Mouse (Mus musculus): ENCODE data around the gene Dnmt3l. TPM values are rescaled to one million over a fixed set of nuclear protein-coding genes. Genes with fewer than 3 reads are reported as not detected.

Gene Dnmt3l
- polyA plus RNA-seq, 1 experiment from 2014 or later: not detected

DNA sequence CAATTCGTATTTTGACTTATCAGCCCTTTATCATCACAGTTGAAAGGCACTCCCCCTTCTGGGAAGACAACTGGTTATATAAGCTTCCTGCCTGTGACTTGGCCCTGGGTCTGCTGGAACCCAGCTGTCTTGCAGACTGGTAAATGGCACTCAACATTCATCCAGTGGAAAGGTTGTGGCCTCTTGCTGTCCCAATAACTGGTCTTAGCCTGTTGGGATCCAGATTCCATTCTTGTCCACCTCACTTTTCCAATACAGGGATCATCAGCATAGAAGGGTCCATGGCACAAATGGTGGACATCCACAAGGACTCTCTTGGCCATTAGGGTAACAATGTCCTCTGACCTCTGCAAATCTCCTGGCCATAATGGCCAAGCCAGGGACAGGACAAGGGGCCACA lies 42.3 kb downstream of the Dnmt3l start:
- no peak overlapping the region for H3K4me3 ChIP-seq (replicated peaks; ENCODE audit: low read depth, low read length)
- no peak for ATAC-seq (ENCODE audit: low FRiP score, low TSS enrichment)

DNA sequence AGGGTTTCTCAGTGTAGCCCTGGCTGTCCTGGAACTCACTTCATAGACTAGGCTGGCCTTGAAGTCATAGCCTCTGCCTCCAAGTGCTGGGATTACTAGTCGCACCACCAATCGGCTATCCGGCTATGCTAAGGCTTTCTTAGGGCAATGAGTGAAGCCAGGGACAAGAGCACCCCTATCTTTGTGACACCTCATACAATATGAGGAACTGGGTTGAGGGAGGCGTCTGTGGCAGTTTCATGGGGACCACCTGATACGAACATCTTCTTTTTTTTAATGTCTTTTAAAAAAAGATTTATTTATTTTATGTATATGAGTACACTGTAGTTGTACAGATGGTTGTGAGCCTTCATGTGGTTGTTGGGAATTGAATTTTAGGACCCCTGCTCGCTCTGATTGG lies 44.0 kb downstream of the Dnmt3l start:
- ATAC-seq (ENCODE audit: low FRiP score, low TSS enrichment): no peak
- 97% methylated on average over 6 of the region's 6 CpGs for WGBS

More for the DNA sequence above, 42.3 kb downstream of the Dnmt3l start:
- no peaks in the 10 kb centered on the region for H3K27me3 ChIP-seq (ENCODE audit: control insufficient read depth, insufficient read depth, low read length)
- no peaks in the 10 kb centered on the region for H3K9me3 ChIP-seq (ENCODE audit: control insufficient read depth, low read length)
- WGBS: 60% methylated on average over 1 of the region's 1 CpGs
- H3K27ac ChIP-seq (replicated peaks; ENCODE audit: low read depth, low read length): no peak overlapping the region
- no peaks in the 10 kb centered on the region for H3K4me1 ChIP-seq (ENCODE audit: control insufficient read depth, insufficient read depth, low read length)
- no peak overlapping the region for H3K9ac ChIP-seq (replicated peaks; ENCODE audit: low read length)
- H3K36me3 ChIP-seq (ENCODE audit: control insufficient read depth, insufficient read depth, low read length): no peaks in the 10 kb centered on the region
- H3K4me2 ChIP-seq (ENCODE audit: low read length): no peak overlapping the region
- DNase-seq: no peak

DNA sequence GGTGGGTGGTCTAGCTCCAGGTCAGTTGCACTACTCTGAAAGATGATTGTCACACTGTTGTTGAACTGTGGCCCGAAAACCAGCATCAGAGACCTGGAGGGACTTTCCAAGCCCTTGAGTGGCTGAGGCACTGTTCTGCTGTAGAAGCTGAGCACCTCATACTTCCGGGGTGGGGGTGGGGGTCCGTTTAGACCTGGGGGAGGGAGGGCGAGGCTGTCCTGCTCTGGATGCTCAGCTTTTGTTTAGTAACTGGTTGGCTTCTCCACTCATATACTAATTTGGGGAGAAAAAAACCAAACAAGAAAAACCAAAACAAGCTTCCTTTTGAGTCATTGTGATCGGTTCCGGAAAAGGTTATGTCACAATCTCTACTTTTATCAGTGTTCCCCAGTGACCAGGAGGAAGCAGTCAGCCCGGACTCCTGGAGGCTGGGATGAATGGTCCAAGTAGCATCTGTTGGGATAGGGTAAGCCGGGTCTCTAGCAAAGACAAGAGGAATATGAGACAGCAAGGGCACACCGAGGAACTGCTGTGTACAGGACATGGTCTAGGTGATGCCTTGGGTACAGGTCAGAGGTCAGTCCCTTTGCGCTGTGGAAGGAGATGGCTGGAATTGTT lies 44.8 kb downstream of the Dnmt3l start:
- 84% methylated on average over 10 of the region's 10 CpGs for WGBS
- no peak for DNase-seq
- Histone ChIP-seq H3K27ac (replicated peaks; ENCODE audit: low read depth, low read length) (no peak overlapping the region), H3K9me3 (ENCODE audit: control insufficient read depth, low read length) (no peaks in the 10 kb centered on the region), H3K4me1 (ENCODE audit: control insufficient read depth, insufficient read depth, low read length) (no peaks in the 10 kb centered on the region), H3K27me3 (ENCODE audit: control insufficient read depth, insufficient read depth, low read length) (no peaks in the 10 kb centered on the region), H3K4me2 (ENCODE audit: low read length) (no peak overlapping the region), H3K9ac (replicated peaks; ENCODE audit: low read length) (no peak overlapping the region), H3K4me3 (replicated peaks; ENCODE audit: low read depth, low read length) (no peak overlapping the region), H3K36me3 (ENCODE audit: control insufficient read depth, insufficient read depth, low read length) (no peaks in the 10 kb centered on the region)
- no peak; the same call in 1 of the 2 replicates for ATAC-seq (ENCODE audit: low FRiP score, low TSS enrichment)

More for the DNA sequence above, 44.0 kb downstream of the Dnmt3l start:
- H3K36me3 ChIP-seq (ENCODE audit: control insufficient read depth, insufficient read depth, low read length): no peaks in the 10 kb centered on the region
- H3K27ac ChIP-seq (replicated peaks; ENCODE audit: low read depth, low read length): no peak overlapping the region
- H3K9me3 ChIP-seq (ENCODE audit: control insufficient read depth, low read length): no peaks in the 10 kb centered on the region
- no peaks in the 10 kb centered on the region for H3K4me1 ChIP-seq (ENCODE audit: control insufficient read depth, insufficient read depth, low read length)
- no peaks in the 10 kb centered on the region for H3K27me3 ChIP-seq (ENCODE audit: control insufficient read depth, insufficient read depth, low read length)
- no peak for DNase-seq
- no peak overlapping the region for H3K4me3 ChIP-seq (replicated peaks; ENCODE audit: low read depth, low read length)
- H3K9ac ChIP-seq (replicated peaks; ENCODE audit: low read length): no peak overlapping the region
- H3K4me2 ChIP-seq (ENCODE audit: low read length): no peak overlapping the region

DNA sequence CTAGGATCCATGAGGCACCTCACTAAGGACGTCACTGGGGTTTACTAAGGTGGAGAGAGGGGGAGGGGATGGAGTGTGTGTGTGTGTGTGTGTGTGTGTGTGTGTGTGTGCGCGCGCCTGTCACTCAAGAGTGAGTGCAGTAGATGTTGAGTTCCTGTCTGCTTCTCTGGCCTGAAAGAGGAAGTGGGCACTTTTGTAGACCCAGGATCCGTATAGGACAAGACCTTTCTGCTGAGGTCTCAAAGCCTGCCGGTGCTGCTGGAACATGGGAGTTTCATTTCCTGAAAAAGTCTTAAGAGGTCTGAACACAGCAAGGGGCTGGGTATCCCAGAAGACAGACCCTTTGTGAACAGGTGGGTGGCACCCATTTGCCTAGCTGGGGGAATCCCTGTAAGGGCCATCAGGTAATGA lies 45.4 kb downstream of the Dnmt3l start:
- H3K36me3 ChIP-seq (ENCODE audit: control insufficient read depth, insufficient read depth, low read length): no peaks in the 10 kb centered on the region
- no peak overlapping the region for H3K4me3 ChIP-seq (replicated peaks; ENCODE audit: low read depth, low read length)
- H3K4me2 ChIP-seq (ENCODE audit: low read length): no peak overlapping the region
- no peaks in the 10 kb centered on the region for H3K9me3 ChIP-seq (ENCODE audit: control insufficient read depth, low read length)
- WGBS: 82% methylated on average over 6 of the region's 6 CpGs
- H3K4me1 ChIP-seq (ENCODE audit: control insufficient read depth, insufficient read depth, low read length): no peaks in the 10 kb centered on the region
- H3K27me3 ChIP-seq (ENCODE audit: control insufficient read depth, insufficient read depth, low read length): no peaks in the 10 kb centered on the region
- no peak for DNase-seq
- H3K27ac ChIP-seq (replicated peaks; ENCODE audit: low read depth, low read length): no peak overlapping the region
- no peak for ATAC-seq (ENCODE audit: low FRiP score, low TSS enrichment)
- H3K9ac ChIP-seq (replicated peaks; ENCODE audit: low read length): no peak overlapping the region

DNA sequence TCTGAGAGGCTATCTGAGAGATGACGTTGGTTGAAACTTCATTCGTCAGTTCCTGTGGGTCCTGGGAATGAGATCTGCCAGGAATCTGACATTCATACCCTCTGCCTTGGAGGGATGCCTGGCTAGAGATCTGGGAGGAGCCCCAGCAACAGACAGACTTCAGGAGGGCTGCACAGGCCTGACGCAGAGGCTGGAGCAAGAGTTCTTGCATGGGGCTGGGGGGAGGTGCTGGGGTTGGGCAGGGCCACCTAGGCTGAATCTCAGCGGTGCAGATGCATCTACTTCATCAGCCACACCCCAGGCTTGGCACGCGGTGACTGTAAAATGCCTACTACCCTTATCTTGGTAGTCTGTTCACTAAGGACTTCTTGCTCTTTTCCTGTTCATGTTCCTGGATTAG lies 48.5 kb downstream of the Dnmt3l start:
- no peak overlapping the region for H3K9ac ChIP-seq (replicated peaks; ENCODE audit: low read length)
- no peak overlapping the region for H3K27ac ChIP-seq (replicated peaks; ENCODE audit: low read depth, low read length)
- ATAC-seq (ENCODE audit: low FRiP score, low TSS enrichment) (no peak), DNase-seq (no peak)
- no peak overlapping the region for H3K4me3 ChIP-seq (replicated peaks; ENCODE audit: low read depth, low read length)
- H3K4me2 ChIP-seq (ENCODE audit: low read length): no peak overlapping the region
- H3K36me3 ChIP-seq (ENCODE audit: control insufficient read depth, insufficient read depth, low read length): no peaks in the 10 kb centered on the region
- H3K4me1 ChIP-seq (ENCODE audit: control insufficient read depth, insufficient read depth, low read length): no peaks in the 10 kb centered on the region
- 72% methylated on average over 6 of the region's 6 CpGs for WGBS
- no peaks in the 10 kb centered on the region for H3K27me3 ChIP-seq (ENCODE audit: control insufficient read depth, insufficient read depth, low read length)
- H3K9me3 ChIP-seq (ENCODE audit: control insufficient read depth, low read length): no peaks in the 10 kb centered on the region

DNA sequence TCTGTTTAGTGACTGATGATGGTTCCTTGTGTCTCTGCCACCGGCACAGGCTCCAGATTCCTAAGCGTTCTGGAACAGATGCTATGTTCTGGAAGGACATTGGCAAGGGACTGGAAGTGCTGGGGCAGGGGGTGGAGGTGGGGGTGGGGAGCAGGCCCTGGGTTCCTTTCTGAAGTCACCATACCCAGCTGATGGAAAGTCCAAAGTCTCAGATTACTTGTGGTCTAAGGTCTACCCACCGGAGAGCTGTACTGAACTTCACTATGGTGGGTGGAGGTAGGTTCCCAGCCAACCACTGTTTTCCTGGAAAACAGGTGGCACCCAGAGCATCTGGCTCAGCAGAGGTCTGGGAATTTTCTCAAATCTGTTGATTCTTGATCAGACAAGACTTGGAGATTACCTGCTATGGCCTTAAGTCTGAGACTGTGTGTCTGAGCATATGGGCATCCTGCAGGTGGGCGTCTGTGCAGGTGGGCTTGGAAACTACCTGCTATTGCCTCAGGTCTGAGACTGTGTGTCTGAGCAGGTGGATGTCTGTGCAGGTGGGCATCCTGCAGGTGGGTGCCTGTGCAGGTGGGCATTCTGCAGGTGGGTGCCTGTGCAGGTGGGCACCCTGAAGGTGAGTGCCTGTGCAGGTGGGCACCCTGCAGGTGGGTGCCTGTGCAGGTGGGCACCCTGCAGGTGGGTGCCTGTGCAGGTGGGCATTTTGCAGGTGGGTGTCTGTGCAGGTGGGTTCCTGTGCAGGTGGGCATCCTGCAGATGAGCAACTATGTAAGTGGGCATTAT lies 49.2 kb downstream of the Dnmt3l start:
- Histone ChIP-seq H3K27ac (replicated peaks; ENCODE audit: low read depth, low read length) (no peak overlapping the region), H3K9ac (replicated peaks; ENCODE audit: low read length) (no peak overlapping the region), H3K36me3 (ENCODE audit: control insufficient read depth, insufficient read depth, low read length) (no peaks in the 10 kb centered on the region), H3K4me2 (ENCODE audit: low read length) (no peak overlapping the region), H3K9me3 (ENCODE audit: control insufficient read depth, low read length) (no peaks in the 10 kb centered on the region), H3K27me3 (ENCODE audit: control insufficient read depth, insufficient read depth, low read length) (no peaks in the 10 kb centered on the region), H3K4me3 (replicated peaks; ENCODE audit: low read depth, low read length) (no peak overlapping the region), H3K4me1 (ENCODE audit: control insufficient read depth, insufficient read depth, low read length) (no peaks in the 10 kb centered on the region)
- WGBS: 83% methylated on average over 4 of the region's 4 CpGs
- ATAC-seq (ENCODE audit: low FRiP score, low TSS enrichment) (no peak), DNase-seq (no peak)

DNA sequence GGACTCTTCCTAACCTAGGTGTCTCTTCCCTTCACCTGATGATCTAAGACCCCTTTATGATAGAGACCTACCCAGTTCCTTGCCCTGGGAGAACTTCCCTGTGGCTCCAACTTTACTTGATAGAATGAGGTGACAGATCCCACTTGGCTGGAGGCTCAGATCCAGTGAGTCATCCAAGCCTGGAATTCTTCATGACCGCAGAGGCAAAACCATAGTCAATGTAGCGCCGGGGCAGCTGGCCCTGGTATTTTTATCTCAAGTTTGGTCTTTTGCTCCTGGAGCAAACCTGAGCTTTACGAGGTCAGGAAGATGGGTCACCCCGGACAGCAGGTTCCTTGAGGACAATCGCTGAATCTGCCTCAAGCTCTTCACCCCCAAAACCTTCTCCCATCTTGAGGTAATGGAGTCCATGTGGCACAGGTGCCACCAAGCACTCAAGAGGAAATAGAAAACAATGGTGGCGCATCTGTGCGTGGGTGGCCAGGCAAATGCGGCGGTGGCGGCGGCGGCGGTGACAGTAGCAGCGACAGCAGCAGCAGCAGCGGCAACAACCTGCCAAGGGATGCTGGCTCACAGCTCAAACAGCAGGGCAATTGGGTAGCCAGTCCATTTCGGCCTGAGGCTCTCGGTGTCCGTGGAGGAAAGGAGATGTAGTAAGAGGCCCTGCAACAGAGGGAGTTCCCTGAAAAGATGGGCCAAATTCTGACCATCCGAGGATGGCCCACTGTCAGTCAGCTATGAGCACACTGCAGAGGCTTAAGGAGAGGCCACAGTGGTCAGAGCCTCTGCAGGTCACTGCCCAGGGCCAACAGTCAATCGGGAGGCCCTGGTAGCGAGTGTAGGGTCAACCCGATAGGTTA lies 50.3 kb downstream of the Dnmt3l start:
- no peak overlapping the region for H3K4me3 ChIP-seq (replicated peaks; ENCODE audit: low read depth, low read length)
- DNase-seq (no peak), ATAC-seq (ENCODE audit: low FRiP score, low TSS enrichment) (no peak)
- no peak overlapping the region for H3K4me2 ChIP-seq (ENCODE audit: low read length)
- H3K36me3 ChIP-seq (ENCODE audit: control insufficient read depth, insufficient read depth, low read length): no peaks in the 10 kb centered on the region
- H3K9ac ChIP-seq (replicated peaks; ENCODE audit: low read length): no peak overlapping the region
- 90% methylated on average over 23 of the region's 23 CpGs for WGBS
- H3K4me1 ChIP-seq (ENCODE audit: control insufficient read depth, insufficient read depth, low read length): no peaks in the 10 kb centered on the region
- H3K27me3 ChIP-seq (ENCODE audit: control insufficient read depth, insufficient read depth, low read length): no peaks in the 10 kb centered on the region
- no peak overlapping the region for H3K27ac ChIP-seq (replicated peaks; ENCODE audit: low read depth, low read length)
- no peaks in the 10 kb centered on the region for H3K9me3 ChIP-seq (ENCODE audit: control insufficient read depth, low read length)

DNA sequence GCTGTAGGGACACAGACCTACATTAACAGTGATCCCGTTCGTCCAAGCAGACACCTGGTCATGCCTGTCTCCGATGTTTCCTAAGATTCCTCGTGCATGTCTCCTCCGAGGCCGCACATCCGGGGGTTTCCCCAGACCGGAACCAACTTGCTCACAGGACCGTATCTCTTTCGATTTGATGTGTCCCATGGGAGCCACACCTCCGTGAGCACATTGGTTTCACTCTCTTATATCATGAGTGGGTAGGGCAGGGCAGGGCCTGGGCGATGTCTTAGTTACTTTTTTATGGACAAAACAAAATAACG lies 50.9 kb downstream of the Dnmt3l start:
- 90% methylated on average over 13 of the region's 13 CpGs for WGBS
- DNase-seq (no peak), ATAC-seq (ENCODE audit: low FRiP score, low TSS enrichment) (no peak)
- no peak overlapping the region for H3K4me3 ChIP-seq (replicated peaks; ENCODE audit: low read depth, low read length)
- no peak overlapping the region for H3K9ac ChIP-seq (replicated peaks; ENCODE audit: low read length)
- H3K27me3 ChIP-seq (ENCODE audit: control insufficient read depth, insufficient read depth, low read length): no peaks in the 10 kb centered on the region
- H3K9me3 ChIP-seq (ENCODE audit: control insufficient read depth, low read length): no peaks in the 10 kb centered on the region
- no peaks in the 10 kb centered on the region for H3K36me3 ChIP-seq (ENCODE audit: control insufficient read depth, insufficient read depth, low read length)
- H3K4me2 ChIP-seq (ENCODE audit: low read length): no peak overlapping the region
- H3K4me1 ChIP-seq (ENCODE audit: control insufficient read depth, insufficient read depth, low read length): no peaks in the 10 kb centered on the region
- H3K27ac ChIP-seq (replicated peaks; ENCODE audit: low read depth, low read length): no peak overlapping the region

All from midbrain, embryonic 14.5 days (tissue).